Mouse (Mus musculus) liver, adult (tissue): Measurements from ENCODE around the gene Rora.

Source experiments
- GATA4 ChIP-seq: IDR thresholded peaks from 2 replicates; pipeline ENCODE4 v1.6.1; 2014; ENCODE audit warnings: mild to moderate bottlenecking, low read length; ENCODE audit not compliant: insufficient replicate concordance

Rora gene

DNA sequence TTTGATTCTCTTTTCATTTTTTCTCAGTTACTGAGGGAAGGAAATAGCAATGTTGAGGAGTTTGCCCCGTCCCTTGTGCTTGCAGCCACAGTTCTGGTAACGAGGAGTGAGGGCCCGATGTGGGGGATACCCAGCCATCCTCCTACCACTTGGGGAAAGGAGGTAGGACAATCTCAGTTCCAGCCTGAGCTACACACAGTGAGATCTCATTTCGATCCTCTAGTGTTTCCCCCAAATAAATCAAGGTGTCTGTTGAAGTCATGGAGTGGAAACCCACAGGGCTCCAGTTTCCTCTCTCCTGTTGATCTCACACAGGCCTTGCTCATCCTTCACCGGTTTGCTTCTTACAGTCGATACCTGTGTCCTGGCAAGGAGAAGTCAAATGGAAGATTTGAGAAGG lies 458.0 kb downstream of the Rora start:
- no peak for TF ChIP-seq GATA4

GRCm38 (mm10) chr9:69114429-69114984 lies 460.9 kb downstream of the Rora start:
- TF ChIP-seq GATA4: no peak

DNA sequence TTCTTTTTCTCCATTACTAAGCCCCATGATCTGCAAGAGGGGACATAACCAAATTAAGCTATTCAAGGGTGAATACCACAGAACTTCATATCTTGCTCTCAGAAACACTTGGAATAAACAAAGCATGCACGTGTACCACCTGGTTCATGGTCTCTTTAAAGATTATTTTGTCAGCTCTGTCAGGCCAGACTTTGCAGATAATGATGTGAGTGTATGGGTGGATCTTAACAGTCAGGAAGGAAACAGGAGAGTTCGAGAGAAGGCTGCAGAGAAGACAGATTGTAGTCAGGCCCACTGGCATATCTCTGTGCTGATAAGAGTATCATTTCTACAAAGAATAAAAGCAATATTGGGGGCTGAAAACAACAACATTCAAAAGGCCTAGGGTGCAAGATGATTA lies 463.2 kb downstream of the Rora start:
- TF ChIP-seq GATA4: no peak

GRCm38 (mm10) chr9:69121117-69121740 lies 467.6 kb downstream of the Rora start:
- TF ChIP-seq GATA4: no peak

DNA sequence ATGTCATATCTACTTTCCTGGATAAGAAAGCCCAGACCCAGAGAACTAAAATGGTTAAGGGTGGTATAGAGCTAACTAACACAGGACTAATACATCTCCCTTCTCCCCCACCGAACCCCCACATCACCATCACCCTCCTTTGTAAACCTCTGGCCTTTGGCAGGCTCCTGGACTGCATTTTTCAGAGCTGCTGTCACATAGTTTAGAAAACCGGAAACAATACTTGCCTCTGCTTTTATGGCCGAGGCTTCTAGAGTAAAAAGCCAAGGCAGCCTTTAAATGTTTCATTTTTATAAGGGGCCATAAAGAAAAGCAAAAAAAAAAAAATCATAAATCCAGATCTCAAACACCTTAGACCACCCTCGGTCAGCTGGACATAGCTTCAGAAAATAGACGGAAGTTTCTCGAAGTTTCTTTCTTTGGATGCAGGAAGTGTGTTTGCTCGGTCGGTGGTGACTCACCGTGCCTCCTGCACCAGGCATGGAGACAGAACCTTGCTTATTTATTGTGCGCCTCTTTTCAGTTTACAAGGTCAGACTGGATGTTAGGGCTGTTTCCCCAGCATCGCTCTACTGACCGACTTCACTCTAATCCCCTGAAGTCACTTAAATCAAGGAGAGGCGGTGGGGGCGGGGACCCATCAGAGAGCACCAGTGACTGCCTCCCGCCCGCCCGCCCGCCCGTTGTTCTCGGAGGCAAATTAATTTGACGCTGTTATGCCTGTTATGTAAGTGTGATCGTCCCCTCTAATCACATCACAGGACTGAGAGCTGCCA lies 471.6 kb downstream of the Rora start:
- TF ChIP-seq GATA4: no peak

GRCm38 (mm10) chr9:69125787-69126161 lies 472.2 kb downstream of the Rora start:
- no peak for TF ChIP-seq GATA4

GRCm38 (mm10) chr9:69126595-69126994 lies 473.0 kb downstream of the Rora start:
- no peak for TF ChIP-seq GATA4

GRCm38 (mm10) chr9:69128335-69128734 lies 474.7 kb downstream of the Rora start:
- no peak for TF ChIP-seq GATA4

GRCm38 (mm10) chr9:69132995-69133394 lies 479.4 kb downstream of the Rora start:
- no peak for TF ChIP-seq GATA4

DNA sequence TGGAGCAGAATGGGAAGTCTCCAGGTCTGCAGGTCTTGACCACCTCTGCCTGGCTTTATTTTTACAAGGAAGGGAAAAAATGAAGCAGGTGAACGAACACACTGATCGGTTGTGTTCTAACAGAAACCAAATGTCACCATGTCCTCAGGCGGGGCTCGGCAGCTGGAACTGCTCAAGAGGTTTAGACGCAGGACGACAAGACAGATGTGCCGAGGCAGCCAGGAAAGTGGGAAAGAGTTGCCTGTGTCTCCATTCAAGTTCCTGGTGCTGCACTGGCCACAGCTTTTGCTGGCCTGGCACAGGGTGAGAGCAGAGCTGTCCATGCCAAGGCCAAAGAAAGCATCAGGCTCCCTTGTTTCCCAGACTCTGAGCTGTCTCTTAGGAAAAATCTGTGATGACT lies 480.1 kb downstream of the Rora start:
- no peak for TF ChIP-seq GATA4

DNA sequence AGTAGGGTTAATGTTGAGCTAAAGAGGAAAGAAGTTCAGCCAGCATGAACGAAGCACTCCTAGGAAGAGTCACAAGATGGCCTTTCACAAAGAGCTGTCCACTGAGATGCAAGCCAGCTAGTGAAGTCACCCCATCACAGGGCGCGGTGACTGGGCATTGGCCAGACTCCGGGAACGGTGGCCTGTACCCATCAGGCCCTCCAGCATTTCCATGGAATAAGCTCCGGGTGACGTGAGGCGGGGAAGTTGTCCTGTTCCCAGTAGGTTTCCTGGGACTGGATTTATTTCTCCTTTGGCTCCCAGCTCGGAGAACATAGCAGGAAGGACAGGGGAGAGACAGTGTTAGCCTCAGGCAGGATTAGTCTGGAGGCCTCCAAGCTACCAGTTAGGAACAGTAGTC lies 481.0 kb downstream of the Rora start:
- no peak for TF ChIP-seq GATA4

- TF ChIP-seq GATA4: no peak
Observed at GRCm38 (mm10) chr9:69136821-69137220, 483.2 kb downstream of the Rora start.

GRCm38 (mm10) chr9:69137398-69137797 lies 483.8 kb downstream of the Rora start:
- TF ChIP-seq GATA4: no peak

- no peak; the same call in 1 of the 2 replicates for TF ChIP-seq GATA4
Observed at GRCm38 (mm10) chr9:69140144-69140543, 486.6 kb downstream of the Rora start.

GRCm38 (mm10) chr9:69141859-69142258 lies 488.3 kb downstream of the Rora start:
- no peak for TF ChIP-seq GATA4

GRCm38 (mm10) chr9:69146937-69147336 lies 493.4 kb downstream of the Rora start:
- TF ChIP-seq GATA4: no peak
